Mouse (Mus musculus): ENCODE measurements at regions not wholly inside any gene's neighbourhood (a gene's known extent, or its start where the extent isn't known, plus 50 kb on each side); places are given as distances from the start of the nearest gene placed in this dataset.

DNA sequence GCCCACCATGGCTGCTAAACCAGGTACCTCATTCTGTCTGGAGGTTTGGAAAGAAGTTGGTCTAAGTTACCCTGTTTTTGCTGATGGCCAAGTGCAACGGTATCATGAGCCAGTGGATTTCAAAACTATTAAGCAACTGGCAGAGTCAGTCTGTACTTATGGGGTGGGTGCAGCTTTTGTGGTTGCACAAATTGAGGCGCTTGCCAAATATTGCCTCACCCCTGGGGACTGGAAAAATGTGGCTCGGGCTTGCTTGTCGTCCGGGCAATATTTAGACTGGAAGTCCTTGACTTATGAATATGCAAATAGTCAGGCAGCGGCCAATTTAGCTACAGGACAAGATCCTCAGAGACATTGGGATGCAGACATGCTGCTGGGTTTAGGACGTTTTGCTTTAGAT is 110.2 kb downstream of the Olfr164 start:
- no peak for TF ChIP-seq POLR2AphosphoS5 (IDR thresholded peaks at IDR 0.05; ENCODE audit: insufficient replicate concordance, low read depth, low read length)
- no peak for TF ChIP-seq CTCF (IDR thresholded peaks at IDR 0.05; ENCODE audit: low read depth, low read length)
- no peak for TF ChIP-seq TAL1 (conservative IDR thresholded peaks at IDR 0.05; ENCODE audit: low read depth, low read length)
- no peak for TF ChIP-seq GATA2 (IDR thresholded peaks at IDR 0.05; ENCODE audit: borderline replicate concordance, low read depth, low read length)
- no peak for TF ChIP-seq GATA1 (IDR thresholded peaks at IDR 0.05; ENCODE audit: borderline replicate concordance, low read length)
- DNase-seq (ENCODE audit: low spot score) = no peak
- no peak for ATAC-seq (ENCODE audit: extremely low read depth, insufficient number of reproducible peaks, low FRiP score, poor library complexity, severe bottlenecking)
- Histone ChIP-seq H3K4me3 (ENCODE audit: low read depth, low read length) (no peak overlapping the region), H3K4me1 (ENCODE audit: insufficient read depth, low read depth, low read length) (no peaks in the 10 kb centered on the region), H3K27me3 (ENCODE audit: insufficient read depth, low read length) (no peaks in the 10 kb centered on the region), H3K9me3 (replicated peaks) (0 out of 2 replicates have a peak, but pooled peaks cover 4% of the 10 kb centered on the region), H3K36me3 (replicated peaks) (no peaks in the 10 kb centered on the region)

DNA sequence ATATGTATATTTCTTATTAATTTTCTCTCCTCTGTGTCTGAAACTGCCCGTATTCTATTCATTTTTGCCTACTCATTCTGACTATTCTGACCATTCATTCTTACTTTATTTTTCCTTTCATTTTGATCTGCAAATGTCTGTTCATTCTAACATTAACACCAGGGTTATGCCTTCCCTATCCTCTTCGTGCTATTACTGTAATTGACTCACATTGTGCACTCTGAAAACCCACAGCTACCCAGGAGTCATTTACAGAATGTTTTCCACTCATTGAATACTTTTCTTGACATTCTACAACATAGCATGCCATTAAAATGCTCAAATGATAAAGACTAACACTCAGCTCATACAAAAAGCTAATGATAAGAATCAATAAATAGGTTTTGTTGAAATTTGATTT is 112.9 kb downstream of the Olfr164 start:
- no peak for TF ChIP-seq TAL1 (conservative IDR thresholded peaks at IDR 0.05; ENCODE audit: low read depth, low read length)
- TF ChIP-seq GATA1 (IDR thresholded peaks at IDR 0.05; ENCODE audit: borderline replicate concordance, low read length) = no peak
- TF ChIP-seq CTCF (IDR thresholded peaks at IDR 0.05; ENCODE audit: low read depth, low read length) = no peak
- no peak for TF ChIP-seq GATA2 (IDR thresholded peaks at IDR 0.05; ENCODE audit: borderline replicate concordance, low read depth, low read length)
- TF ChIP-seq POLR2AphosphoS5 (IDR thresholded peaks at IDR 0.05; ENCODE audit: insufficient replicate concordance, low read depth, low read length) = no peak
- Histone ChIP-seq H3K4me1 (ENCODE audit: insufficient read depth, low read depth, low read length) (no peaks in the 10 kb centered on the region), H3K4me3 (ENCODE audit: low read depth, low read length) (no peak overlapping the region), H3K9me3 (replicated peaks) (no peaks in the 10 kb centered on the region), H3K36me3 (replicated peaks) (no peaks in the 10 kb centered on the region), H3K27me3 (ENCODE audit: insufficient read depth, low read length) (no peaks in the 10 kb centered on the region)
- ATAC-seq (ENCODE audit: extremely low read depth, insufficient number of reproducible peaks, low FRiP score, poor library complexity, severe bottlenecking) (no peak), DNase-seq (ENCODE audit: low spot score) (no peak)

DNA sequence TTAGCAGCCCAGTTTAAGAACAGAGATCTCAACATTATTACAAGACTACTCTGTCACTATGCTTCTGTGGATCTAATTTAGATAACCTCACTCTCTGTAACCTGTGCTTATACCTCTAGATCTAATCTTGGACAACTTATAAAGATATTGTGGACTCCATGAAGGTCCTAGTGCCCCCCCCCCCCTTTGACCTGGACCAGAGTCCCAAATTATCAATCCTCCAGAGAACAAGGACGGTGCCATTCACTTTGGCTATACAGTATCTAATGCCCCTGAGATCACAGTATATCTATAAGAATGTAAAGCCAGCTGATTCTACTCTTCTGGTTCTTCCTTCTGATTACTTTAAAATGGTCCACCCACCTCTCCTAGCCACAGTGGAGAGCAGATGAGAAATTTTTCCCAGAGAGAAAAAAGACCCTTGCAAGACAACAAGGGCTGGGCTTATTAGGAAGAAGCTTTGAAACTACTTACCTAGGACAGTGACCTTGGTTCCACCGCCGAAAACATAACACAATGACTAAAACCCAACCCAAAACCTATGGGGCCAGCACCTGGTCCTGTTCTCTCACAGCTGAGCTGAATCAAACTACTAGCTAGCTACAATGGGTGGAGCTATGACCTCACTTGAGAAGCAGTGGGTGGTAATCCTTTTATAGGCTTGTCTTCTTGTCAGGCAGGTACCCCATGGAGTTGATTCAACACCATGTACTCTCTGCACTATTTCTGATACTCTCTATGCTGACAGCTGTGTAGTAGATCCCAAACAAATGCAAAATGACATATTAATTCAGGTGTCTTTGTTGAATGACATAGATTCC is 113.9 kb downstream of the Olfr164 start:
- Histone ChIP-seq H3K4me1 (ENCODE audit: insufficient read depth, low read depth, low read length) (no peaks in the 10 kb centered on the region), H3K4me3 (ENCODE audit: low read depth, low read length) (no peak overlapping the region), H3K9me3 (replicated peaks) (no peaks in the 10 kb centered on the region), H3K36me3 (replicated peaks) (no peaks in the 10 kb centered on the region), H3K27me3 (ENCODE audit: insufficient read depth, low read length) (0 out of 2 replicates have a peak, but pooled peaks cover 1% of the 10 kb centered on the region)
- no peak for TF ChIP-seq POLR2AphosphoS5 (IDR thresholded peaks at IDR 0.05; ENCODE audit: insufficient replicate concordance, low read depth, low read length)
- no peak for TF ChIP-seq CTCF (IDR thresholded peaks at IDR 0.05; ENCODE audit: low read depth, low read length)
- TF ChIP-seq GATA1 (IDR thresholded peaks at IDR 0.05; ENCODE audit: borderline replicate concordance, low read length) = no peak
- TF ChIP-seq GATA2 (IDR thresholded peaks at IDR 0.05; ENCODE audit: borderline replicate concordance, low read depth, low read length) = no peak
- no peak for TF ChIP-seq TAL1 (conservative IDR thresholded peaks at IDR 0.05; ENCODE audit: low read depth, low read length)
- DNase-seq (ENCODE audit: low spot score) (no peak), ATAC-seq (ENCODE audit: extremely low read depth, insufficient number of reproducible peaks, low FRiP score, poor library complexity, severe bottlenecking) (no peak)

DNA sequence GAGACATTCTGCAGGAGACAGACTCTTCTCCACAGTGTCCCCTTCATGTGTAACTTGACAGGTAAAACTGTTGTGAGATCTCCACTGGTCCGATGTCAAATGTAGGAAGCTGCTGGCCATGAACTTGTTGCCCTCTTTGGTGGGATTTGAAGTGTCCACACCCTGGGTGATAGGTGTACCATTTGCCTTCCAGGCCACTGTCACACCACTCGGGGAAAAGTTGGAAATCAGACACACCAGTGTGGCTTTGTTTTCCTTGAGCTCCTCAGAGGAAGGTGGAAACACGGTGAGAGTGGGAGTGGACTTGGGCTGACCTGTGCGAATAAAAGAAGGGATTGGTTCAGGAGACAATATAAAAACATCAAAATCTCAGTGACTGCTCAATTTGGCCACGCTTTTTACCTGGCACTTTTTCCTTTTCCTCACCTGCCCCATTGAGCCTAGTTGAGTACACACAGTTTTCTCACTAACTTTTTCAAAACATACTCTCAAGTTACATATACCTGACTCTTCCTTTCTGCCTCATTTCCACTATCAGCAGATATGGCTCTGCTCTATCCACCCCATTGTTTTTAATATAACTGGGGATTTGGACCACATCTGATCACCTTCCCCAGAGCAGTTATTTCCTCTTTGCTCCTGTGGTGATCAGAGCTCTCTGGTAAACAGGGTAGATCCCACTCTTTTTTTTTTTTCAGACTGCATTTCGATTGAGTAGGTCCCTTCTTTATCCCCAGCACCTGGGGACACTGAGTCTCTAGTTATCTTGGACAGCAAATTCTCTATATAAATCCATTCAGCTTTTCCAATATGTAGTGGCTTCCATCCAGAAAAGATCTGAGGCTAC is 115.1 kb downstream of the Olfr164 start:
- no peak for DNase-seq (ENCODE audit: low spot score)
- H3K36me3 ChIP-seq (replicated peaks) = no peaks in the 10 kb centered on the region
- H3K4me1 ChIP-seq (ENCODE audit: insufficient read depth, low read depth, low read length) = no peaks in the 10 kb centered on the region
- TF ChIP-seq CTCF (IDR thresholded peaks at IDR 0.05; ENCODE audit: low read depth, low read length) (no peak), POLR2AphosphoS5 (IDR thresholded peaks at IDR 0.05; ENCODE audit: insufficient replicate concordance, low read depth, low read length) (no peak), TAL1 (conservative IDR thresholded peaks at IDR 0.05; ENCODE audit: low read depth, low read length) (no peak), GATA1 (IDR thresholded peaks at IDR 0.05; ENCODE audit: borderline replicate concordance, low read length) (no peak), GATA2 (IDR thresholded peaks at IDR 0.05; ENCODE audit: borderline replicate concordance, low read depth, low read length) (no peak)
- 0 out of 2 replicates have a peak, but pooled peaks cover 2% of the 10 kb centered on the region for H3K27me3 ChIP-seq (ENCODE audit: insufficient read depth, low read length)
- ATAC-seq (ENCODE audit: extremely low read depth, insufficient number of reproducible peaks, low FRiP score, poor library complexity, severe bottlenecking) = no peak
- H3K4me3 ChIP-seq (ENCODE audit: low read depth, low read length) = no peak overlapping the region
- H3K9me3 ChIP-seq (replicated peaks) = no peaks in the 10 kb centered on the region

DNA sequence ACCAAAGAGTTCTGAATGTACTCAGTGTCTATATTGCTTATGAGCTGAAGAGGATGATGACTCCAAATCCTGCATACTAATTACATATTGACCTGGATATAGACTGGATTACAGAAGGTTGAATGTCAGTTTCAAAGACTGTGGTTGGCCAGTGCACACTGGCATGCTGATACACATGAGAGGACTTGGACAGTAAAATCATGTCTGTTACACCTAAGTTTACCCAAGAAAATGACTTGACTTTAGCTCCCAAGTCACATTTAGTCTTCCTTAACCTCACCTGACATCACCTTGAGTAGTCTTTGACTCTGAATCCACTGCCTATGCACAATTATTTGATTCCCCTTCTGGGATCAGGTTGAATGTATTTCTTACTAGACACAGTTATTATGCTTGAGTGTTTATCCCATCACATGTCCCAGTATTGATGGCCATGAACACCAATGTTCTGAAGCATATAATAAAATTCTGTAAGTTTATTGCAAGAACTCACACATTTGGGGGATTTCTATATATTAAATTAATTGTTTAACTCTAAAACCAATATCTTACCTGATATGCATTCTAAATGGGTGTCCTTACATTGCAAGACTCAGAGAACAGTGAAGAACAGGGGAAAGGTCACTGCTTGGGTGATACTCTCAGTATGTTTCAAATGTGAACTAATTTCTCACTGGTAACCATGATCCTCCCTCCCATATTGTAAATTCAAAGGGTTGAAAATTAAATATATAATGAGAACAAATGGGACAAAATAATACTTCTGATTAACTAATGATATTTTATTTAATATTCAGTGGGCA is 116.0 kb downstream of the Olfr164 start:
- Histone ChIP-seq H3K27me3 (ENCODE audit: insufficient read depth, low read length) (0 out of 2 replicates have a peak, but pooled peaks cover 2% of the 10 kb centered on the region), H3K4me1 (ENCODE audit: insufficient read depth, low read depth, low read length) (no peaks in the 10 kb centered on the region), H3K36me3 (replicated peaks) (no peaks in the 10 kb centered on the region), H3K4me3 (ENCODE audit: low read depth, low read length) (no peak overlapping the region), H3K9me3 (replicated peaks) (no peaks in the 10 kb centered on the region)
- TF ChIP-seq TAL1 (conservative IDR thresholded peaks at IDR 0.05; ENCODE audit: low read depth, low read length) (no peak), GATA1 (IDR thresholded peaks at IDR 0.05; ENCODE audit: borderline replicate concordance, low read length) (no peak), POLR2AphosphoS5 (IDR thresholded peaks at IDR 0.05; ENCODE audit: insufficient replicate concordance, low read depth, low read length) (no peak), GATA2 (IDR thresholded peaks at IDR 0.05; ENCODE audit: borderline replicate concordance, low read depth, low read length) (no peak), CTCF (IDR thresholded peaks at IDR 0.05; ENCODE audit: low read depth, low read length) (no peak)
- ATAC-seq (ENCODE audit: extremely low read depth, insufficient number of reproducible peaks, low FRiP score, poor library complexity, severe bottlenecking) (no peak), DNase-seq (ENCODE audit: low spot score) (no peak)
